Mouse (Mus musculus) c-Kit-positive CD71-negative TER-119-negative erythroid progenitor cells, embryonic 14.5 days (primary cell): Measurements from ENCODE around the gene Uncx.
"Not testable (repeated sequence)": the region's sequence is repeated elsewhere in the genome, so short reads cannot be mapped to it uniquely, and the experiment has no call there.

Source experiments
- DNase-seq: peaks from one replicate; pipeline ENCODE4 v3.0.0-alpha.2; 2013; ENCODE audit warnings: low read depth

Uncx gene

DNA sequence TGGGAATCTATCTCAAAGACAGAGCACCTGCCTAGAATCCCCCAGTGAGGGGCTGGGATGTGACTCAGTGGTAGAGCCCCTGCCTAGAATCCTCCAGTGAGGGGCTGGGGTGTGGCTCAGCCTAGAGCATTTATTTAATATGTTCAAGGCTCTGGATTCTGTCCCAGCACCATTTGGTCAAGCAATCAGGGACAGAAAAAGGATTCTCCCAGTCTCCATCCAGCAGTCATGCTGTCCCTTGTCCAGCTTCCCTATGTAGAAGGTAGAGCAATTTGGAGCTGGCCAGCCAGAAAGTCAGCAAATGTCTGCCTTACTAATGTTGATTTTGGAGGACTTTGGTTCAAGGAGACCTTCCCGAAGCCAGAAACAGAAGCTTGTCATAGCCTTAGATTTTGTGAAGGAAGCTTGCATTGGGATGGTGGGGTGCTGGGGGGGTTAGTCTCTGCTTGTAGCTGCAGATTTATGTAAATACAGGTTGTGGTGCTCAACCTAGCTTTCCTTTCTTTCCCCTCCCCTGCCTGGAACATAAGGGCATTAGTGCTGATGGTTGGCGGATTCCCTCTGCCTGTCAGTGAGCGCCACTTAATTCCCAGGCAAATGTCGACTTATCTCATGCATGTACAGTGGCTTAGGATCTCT is 18.2 kb downstream of the Uncx start:
- no peak for DNase-seq

DNA sequence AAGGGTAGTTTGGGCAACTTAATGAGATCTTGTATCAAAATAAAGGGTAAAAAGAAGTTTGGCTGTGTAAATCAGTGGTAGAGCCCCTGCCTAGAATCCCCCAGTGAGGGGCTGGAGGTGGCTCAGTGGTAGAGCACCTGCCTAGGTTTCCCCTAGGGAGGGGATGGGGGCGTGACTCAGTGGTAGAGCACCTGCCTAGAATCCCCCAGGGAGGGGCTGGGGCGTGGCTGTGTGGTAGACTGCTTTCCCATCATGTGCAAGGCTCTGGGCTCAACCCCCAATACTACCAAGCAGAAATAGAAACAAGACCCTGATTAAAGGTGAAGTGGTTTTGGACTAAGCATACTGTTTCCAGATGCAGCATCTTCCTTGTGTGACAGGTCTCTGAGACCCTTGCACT is 21.4 kb downstream of the Uncx start:
- no peak for DNase-seq

DNA sequence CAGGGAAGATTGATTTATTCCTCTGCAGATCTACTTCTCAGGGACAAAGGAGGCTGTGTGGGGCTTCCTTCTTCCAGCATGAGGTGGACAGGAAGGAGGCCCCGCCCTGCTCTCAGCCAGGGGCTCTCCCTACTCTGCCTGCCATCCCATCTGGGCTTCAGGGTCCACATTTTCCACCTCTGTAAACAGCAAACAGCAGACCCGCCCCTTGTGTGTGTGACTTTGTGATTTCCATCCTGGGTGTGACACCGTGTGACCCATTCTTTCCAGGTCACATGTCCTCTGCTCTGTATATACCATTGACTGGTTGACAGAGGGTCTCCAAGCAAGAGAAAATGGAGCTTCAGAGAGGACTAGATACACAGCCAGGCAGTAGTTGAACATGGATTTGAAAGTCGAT is 22.2 kb downstream of the Uncx start:
- no peak for DNase-seq

DNA sequence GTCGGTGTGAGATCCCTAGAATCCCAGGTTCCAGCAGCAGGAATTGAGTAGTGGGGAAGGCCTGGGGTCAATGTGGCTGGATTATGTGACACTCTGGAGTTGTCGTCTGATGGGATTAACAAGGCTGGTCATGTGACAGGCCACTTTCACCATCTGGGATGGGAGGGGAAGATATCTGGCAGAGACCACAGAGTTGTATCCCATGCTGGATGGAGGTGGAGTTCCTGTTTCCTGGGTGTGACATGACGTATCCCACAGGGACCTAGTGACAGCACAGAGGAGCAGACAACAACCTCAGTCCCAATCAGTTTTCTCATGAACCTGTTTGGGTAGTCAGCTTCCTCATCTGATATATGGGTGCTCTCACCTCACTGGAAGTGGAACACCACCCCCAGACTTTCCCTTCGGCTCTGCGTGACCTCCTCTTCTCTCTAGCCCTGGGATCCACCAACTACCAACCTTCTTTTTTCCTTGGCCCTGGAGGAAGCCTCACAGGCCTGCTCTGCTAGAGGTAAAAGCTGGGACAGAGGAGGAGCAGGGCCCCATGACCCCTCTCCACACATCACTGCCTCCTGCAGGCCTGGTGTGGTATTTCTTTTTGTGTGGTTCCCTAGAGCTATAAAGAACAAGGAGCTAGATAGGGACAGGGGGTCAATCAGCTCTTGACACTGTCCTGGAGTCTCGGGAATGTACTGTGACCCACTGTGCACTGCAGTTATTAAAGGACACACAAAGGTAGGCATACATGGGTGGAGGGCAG is 23.5 kb downstream of the Uncx start:
- DNase-seq = no peak

DNA sequence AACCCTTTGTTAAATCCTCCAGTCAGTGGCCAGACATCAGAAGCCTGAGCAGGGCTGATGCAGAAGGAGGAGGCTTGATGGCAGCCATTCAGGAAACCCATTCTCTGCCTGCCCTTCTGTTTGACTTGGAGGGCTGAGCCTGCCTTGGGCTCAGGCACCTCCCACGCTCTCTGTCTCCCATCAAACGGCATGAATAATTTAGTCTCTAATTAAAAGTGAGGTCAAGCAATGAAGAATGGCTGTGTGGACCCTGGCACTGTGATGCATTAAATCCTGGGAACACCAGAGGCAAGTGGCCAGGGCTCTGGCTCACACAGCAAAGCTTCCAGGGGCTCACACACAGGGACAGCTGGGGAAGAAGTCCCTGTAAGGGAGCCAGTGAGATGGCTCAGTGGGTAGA is 24.8 kb downstream of the Uncx start:
- no peak for DNase-seq

DNA sequence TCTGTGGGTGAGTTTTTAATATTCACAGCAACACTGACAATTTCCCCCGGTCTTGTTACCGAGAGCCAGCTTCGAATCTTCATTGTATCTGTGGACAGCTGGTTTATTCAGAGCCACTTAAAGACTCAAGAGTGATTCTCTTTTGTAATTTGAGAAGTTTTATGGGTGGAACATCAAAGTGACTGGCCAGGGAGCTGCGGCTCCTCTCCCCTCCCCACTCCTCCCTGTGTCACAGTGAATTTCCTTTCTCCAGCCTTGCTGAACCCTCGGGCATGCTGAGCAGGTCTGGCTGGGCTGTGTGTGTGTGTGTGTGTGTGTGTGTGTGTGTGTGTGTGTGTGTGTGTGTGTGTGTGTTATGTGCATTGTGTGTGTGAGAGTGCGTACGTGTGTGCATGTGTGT is 29.2 kb downstream of the Uncx start:
- no peak for DNase-seq

DNA sequence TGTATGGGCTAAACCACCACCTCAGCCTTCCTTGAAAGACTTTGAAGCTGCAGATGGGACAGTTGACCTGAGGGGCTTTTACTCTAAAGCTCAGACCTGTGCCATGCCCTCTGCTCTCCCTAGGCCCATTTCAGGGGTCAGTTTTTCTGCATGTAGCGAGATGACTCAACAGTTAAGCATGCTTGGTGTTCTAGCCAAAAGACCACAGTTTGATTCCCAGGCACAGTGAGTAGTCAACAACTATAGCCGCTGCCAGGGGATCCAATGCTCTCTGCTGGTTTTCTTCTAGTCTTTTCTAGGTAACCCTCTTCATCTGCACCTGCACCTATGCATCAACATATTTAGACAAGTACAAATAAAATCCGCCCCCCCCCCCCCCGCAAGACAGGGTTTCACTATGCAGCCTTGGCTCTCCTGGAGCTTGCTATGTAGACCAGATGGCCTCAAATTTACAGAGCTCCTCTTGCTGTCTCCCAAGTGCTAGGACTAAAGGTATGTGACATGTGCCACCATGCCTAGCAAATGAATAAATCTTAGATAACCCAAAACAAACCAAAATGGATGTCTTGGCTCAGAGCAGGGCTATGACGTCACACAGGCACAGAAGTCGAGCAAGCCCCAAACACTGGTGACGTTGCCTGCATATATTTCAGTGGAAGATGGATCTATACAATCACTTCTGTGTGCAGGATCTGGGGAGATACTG is 30.5 kb downstream of the Uncx start:
- no peak for DNase-seq

DNA sequence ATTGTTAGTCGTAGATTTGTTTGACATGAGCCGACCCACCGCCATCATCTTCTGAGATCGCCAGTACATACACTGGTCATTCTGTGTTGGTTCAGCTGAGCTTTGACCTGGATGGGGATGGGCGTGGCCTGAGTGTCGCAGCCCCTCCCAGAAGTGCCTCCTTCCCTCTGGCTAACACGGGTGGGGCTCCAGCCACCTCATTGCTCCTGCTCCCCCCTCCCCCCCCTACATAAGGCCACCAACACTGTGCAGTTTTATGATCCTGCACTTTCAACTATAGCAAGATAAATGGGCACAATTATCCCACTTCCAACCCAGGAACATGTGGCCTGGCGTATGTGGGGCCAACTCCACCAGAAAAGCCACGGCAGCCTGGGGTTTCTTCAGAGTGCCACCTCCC is 31.8 kb downstream of the Uncx start:
- DNase-seq = no peak

DNA sequence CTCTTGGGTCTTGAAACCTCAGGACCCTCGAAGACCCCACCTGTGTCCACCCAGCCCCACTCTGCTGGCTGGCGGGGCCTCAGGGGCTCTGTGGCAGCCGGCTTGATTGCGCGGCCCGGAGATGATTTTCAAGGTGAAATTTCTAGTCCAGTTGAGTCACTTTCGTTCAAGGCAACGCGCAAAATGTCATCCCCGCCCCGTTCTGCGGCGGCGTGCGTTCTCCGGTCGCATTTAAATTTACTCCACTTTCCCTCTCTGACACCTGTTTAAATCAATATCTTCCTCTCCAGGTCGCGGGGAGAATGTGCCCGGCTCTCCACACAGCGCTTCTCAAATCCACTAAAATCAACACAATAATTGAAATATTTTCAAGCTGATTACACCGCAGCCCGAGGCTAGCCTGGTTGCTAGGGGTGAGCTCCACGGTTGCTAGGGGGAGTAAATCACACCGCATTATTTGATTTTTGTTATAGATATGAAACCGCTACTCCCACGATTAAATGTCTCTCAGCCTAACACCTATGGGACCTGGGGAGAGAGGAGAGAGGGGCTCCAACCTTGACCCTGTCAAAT is 37.0 kb downstream of the Uncx start:
- no peak for DNase-seq

DNA sequence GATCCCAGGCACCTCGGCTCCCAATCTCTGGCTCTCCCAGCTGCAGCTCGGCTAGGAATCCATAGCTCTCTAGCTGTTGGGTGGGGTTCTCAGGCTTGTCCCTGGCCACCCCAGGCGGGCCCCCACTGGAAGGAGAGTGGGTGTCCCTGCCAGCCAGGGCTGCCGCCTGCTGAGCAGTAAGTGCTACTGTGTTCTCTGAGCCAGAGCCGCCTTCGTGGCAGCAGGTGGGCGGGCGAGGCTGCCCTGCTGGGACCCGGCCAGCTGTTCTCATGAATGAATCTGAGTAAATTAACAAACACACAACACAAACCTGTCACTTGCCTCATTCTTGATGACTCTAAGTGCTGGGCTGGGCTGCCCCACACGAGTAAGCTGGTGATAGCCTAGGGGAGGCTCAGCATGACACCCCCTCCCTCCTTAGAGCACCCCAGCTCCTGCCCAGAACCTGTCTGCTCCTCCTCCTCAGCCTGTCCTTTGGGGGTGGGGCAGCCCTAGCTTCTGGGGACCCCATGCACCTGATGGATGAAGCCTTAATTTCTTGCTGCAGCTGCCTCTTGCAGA is 38.1 kb downstream of the Uncx start:
- DNase-seq = no peak

DNA sequence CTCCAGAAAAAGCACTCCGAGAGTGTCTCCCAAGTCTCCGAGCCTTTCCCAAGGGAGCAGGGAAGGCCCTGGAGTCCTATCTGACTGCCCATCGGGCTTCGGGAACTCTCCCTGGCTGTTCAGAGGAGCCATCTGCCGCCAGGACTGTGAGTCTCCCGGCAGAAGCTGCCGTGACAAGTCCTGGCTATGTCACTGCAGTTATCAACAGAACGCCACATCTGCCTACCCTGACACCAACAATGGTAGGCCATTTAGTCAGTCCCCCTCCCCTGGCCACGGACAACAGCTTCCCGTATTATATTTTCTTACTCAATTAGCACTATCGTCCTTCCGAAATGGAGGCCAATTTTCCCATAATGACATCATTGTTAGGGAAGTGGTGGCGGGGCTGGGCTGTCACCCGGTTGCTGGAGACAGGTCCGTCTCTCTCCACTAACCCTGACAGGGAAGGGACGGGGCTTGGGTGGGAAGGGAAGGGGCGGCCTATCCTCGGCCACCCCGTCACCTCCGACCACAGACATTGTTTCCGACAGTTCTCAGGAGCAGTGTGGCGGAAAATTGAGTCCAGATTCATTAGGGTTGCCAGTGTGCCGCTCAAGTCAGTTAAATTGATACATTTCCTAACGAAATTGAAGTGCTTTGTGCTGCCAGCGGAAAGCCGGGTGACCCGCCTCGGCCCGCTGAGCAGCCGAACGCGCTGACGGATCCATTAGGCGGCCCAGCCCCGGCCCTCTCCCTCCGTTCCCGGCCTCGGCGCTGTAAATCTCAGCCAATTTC is 41.9 kb downstream of the Uncx start:
- no peak for DNase-seq

DNA sequence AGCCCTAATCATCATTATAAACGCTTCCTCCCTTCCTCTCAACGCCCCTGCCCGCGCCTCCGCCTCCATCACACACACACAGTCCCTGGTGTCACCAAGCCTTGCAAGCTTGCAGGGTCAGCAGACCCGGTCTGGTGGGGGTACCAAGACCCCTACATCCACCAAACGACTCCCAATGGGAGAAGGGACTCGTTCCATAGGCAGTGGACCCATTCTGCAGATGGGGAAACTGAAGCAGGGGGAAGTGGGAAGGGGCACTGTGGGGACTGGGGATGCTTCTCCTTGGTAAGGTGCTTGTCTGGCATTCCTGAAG is 42.4 kb downstream of the Uncx start:
- no peak for DNase-seq

DNA sequence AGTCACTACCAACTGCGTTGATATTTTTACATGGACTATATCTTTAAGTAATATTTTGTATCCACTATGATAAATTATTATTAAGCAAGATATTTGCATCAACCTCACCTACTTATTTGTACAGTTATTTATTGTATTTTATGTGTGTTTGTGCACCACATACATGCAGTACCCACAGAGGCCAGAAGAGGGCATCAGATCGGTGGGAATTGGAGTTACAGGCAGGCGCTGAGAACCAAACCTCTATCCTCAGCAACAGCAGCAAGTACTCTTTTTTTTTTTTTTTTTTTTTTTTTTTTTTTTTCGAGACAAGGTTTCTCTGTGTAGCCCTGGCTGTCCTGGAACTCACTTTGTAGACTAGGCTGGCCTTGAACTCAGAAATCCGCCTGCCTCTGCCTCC is 44.2 kb downstream of the Uncx start:
- DNase-seq = not testable (repeated sequence)

DNA sequence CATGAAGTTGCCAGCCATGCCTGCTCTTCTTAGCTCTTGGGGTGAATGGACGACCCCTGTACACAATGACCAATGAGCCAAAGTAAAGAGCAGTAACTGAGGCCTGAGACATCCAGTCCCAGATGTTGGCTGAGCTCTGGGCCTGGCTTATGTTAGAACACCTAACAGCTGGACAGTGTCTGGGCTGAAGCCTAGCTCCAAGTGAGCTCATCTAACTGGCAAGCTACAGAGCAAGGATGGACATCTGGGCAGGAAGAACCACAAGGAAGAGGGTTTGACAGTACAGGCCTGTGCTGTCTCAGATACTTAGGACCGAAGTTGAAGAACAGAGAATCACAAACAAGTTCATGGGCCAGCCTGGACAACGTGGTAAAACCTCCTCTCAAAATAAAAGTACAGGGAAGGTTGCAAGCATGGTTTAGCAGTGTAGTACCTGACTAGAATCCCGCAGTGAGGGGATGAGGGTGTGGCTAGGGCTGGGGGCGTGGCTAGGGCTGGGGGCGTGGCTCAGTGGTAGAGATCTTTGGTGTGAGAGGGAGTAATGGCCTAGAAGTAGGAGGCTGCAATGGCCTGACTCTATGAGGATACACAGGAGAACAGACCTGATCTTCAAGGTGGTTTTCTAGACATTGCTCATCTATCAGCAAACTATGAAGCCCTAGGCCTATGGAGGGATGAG is 47.5 kb downstream of the Uncx start:
- DNase-seq = not testable (repeated sequence)

DNA sequence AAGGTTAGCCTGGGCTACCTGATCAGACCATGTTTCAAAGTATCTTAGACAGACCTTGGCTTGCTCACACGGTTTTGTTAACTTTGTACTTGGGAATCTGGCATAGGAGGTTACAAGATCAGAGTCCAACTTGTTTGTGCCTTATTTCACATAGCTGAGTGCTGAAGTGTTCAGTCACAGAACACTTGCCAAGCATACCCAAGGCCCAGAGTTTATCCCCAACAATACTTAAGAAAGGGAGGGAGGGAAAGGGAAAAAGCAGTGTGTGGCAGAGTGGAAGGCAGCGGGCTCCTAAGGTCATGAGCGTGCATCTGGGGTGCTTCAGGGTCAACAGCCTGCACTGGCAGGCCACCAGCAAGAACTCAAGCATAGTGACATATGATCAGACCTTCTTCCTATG is 48.7 kb downstream of the Uncx start:
- no peak for DNase-seq

DNA sequence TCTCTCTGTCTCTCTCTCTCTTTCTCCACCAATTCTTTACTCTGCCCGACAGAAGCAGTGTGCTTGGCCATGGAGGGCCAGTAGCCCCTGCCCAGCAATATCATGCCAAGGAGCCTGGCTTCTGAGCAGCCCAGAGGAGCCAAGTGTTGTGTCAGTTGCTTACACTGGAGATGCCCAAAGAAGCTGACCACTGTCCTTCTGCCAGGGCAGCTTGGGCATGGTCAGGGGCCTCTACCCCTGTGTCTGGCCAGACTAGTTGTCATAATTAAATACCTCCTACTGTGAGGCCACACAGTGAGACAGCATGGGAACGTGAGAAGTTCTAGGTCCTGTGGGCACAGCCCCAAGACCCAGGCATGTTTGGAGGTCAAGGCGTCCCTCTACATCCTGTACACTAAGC is 49.6 kb downstream of the Uncx start:
- DNase-seq = no peak

DNA sequence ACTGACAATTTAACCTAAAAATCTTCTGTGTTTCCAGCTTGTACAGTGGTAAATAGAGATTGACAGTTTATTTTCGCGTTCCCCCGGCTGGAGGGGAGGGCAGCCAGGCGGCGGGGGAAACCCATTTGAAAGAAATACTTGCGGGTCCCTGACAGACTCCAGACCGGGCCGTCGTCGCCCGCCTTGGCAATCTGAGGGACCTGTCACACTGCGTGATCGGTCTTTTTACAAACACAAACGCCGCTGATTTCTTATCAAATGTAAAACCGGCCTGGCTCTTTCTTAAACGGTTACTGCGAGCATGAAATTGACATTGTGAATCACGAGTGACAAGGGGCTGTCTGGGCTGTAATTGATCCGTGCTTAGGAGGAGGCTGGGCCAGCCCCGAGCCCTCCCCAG is 50.5 kb downstream of the Uncx start:
- DNase-seq = no peak

DNA sequence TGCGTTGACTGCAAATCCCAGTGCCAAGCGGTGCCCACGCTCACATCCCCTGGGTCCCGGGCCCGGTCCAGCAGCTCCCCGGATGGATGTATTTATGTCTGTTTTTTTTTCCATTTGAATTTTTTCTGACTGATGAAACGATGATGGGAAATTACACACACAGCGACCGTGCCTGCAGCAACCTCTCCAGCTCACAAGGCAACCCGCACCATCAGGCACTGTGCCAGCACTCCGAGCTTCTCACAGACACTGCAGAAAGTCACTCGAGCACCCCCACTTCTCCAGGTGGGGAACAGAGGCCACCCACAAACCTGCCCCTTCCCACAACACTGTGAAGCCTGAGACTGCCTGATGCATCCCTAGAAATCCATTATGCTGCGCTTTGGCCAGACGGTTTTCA is 51.7 kb downstream of the Uncx start:
- no peak for DNase-seq
